In genomic region chr11:103230626-103231025, GRCm38 (mm10) we compare ENCODE assay signal across 31 mouse cellular contexts. TPM values are rescaled to one million over a fixed set of nuclear protein-coding genes. Genes with fewer than 3 reads are reported as not detected.
DNase-seq lines count a peak whose midpoint lies in the region; ATAC-seq and TF ChIP-seq lines count a peak whose summit lies in the region.
"Had no signal": no experiment of that assay in that cellular context is flagged by ENCODE, and none has a peak within 500 bp of the region (broad histone marks: within the 10 kb centered on the region; RNA-seq: fewer than 3 reads in every experiment).

No protein-coding gene starts in this region.

- DNase-seq in heart, postnatal 10 days = peak; percentile 55 to 59
- no peak for DNase-seq in heart, postnatal 25 days (ENCODE audit: low spot score)
- DNase-seq in ES-E14 (ENCODE audit: low read depth, low spot score) = no peak
- DNase-seq in gastrocnemius, postnatal 14 days = peak; percentile 75
- no peak for DNase-seq in liver, embryonic 11.5 days (ENCODE audit: low spot score)
- DNase-seq in spleen, adult 12 weeks (ENCODE audit: low spot score) = no peak
- no peak for DNase-seq in spleen, postnatal 14 days (ENCODE audit: low spot score in 2 of 2)
- DNase-seq: adrenal gland, adult 2 months; B cell, adult 2 months; cerebellum, adult 18-20 months; cerebellum, postnatal 25 days; kidney, adult 11 months; layer of hippocampus, adult 9-11 months; lung, embryonic 14.5 days; midbrain, embryonic 14.5 days; right cerebral cortex, postnatal 14 days; thymus, adult 18-20 months; thymus, postnatal 36 days had no signal

- no peaks in the 10 kb centered on the region for H3K27me3 ChIP-seq in liver, embryonic 11.5 days (replicated peaks; ENCODE audit: control insufficient read depth, insufficient read depth, low read length)
- H3K27me3 ChIP-seq: embryonic facial prominence, embryonic 13.5 days; hindbrain, embryonic 13.5 days; stomach, embryonic 15.5 days had no signal

- peaks cover 0 to 12% of the 10 kb centered on the region in 2 experiments; a peak in 1 of 4 replicates for H3K4me1 ChIP-seq in ES-E14 (ENCODE audit: control insufficient read depth in 2 of 2, insufficient read depth in 2 of 2, low read length in 2 of 2, poor library complexity in 1 of 2)
- 0 out of 2 replicates have a peak, but pooled peaks cover 2% of the 10 kb centered on the region for H3K4me1 ChIP-seq in liver, embryonic 11.5 days (replicated peaks; ENCODE audit: control insufficient read depth, insufficient read depth, low read length)
- H3K4me1 ChIP-seq: hindbrain, embryonic 13.5 days; stomach, embryonic 15.5 days had no signal

- H3K4me2 ChIP-seq in liver, embryonic 11.5 days = no peak overlapping the region
- H3K4me2 ChIP-seq: embryonic facial prominence, embryonic 13.5 days; hindbrain, embryonic 13.5 days; lung, embryonic 14.5 days; stomach, embryonic 15.5 days had no signal

- peak overlapping the region; percentile 41; the same call in 1 of the 2 replicates for H3K9ac ChIP-seq in ES-E14 (ENCODE audit: insufficient read depth, low read depth, low read length, poor library complexity, severe bottlenecking)
- H3K9ac ChIP-seq in liver, embryonic 11.5 days (ENCODE audit: low read depth, low read length) = no peak overlapping the region
- H3K9ac ChIP-seq: embryonic facial prominence, embryonic 13.5 days; hindbrain, embryonic 13.5 days; liver, embryonic 14.5 days; lung, embryonic 14.5 days; stomach, embryonic 15.5 days had no signal

- intact Hi-C loops in heart, postnatal 10 days (cut with DNase I) = no loop called here
- intact Hi-C loops in heart, postnatal 25 days (cut with DNase I) = loop anchor here (5.0 kb wide), 1 partner anchor 37 kb away; the partner anchor contains the start of gene Map3k14
- intact Hi-C loops in gastrocnemius, postnatal 14 days (cut with DNase I; ENCODE audit: low total_unique reads) = loop anchor here (5.0 kb wide), 2 partner anchors 42 to 92 kb away; no protein-coding TSS in a partner anchor

- in situ Hi-C loops in ES-E14 (cut with MboI; ENCODE audit: low sequenced_read_pairs in 2 of 2, unreplicated experiment in 2 of 2) = no loop called here

- no peak for ATAC-seq in liver, embryonic 11.5 days (replicated peaks; ENCODE audit: low FRiP score)
- ATAC-seq: forebrain, embryonic 14.5 days had no signal

- H3K9me3 ChIP-seq in ES-E14 (ENCODE audit: control insufficient read depth, insufficient read depth, low read depth, low read length) = no peaks in the 10 kb centered on the region
- H3K9me3 ChIP-seq in liver, embryonic 11.5 days (ENCODE audit: control insufficient read depth, low read length) = no peaks in the 10 kb centered on the region
- H3K9me3 ChIP-seq: embryonic facial prominence, embryonic 13.5 days; stomach, embryonic 15.5 days had no signal

- no peaks in the 10 kb centered on the region; the same call in 1 of the 2 replicates for H3K36me3 ChIP-seq in ES-E14 (ENCODE audit: control insufficient read depth, insufficient read depth, low read length, poor library complexity, severe bottlenecking)
- peaks cover 4% of the 10 kb centered on the region; the same call in 1 of the 2 replicates for H3K36me3 ChIP-seq in liver, embryonic 11.5 days (ENCODE audit: control insufficient read depth, insufficient read depth, low read length)

- peak overlapping the region; percentile 16 to 18; a peak in 1 of 4 replicates for H3K4me3 ChIP-seq in ES-E14 (ENCODE audit: insufficient read depth in 1 of 2, low read depth in 1 of 2, low read length in 2 of 2, poor library complexity in 1 of 2, severe bottlenecking in 1 of 2)
- H3K4me3 ChIP-seq in liver, embryonic 11.5 days (ENCODE audit: low read depth, low read length) = no peak overlapping the region
- H3K4me3 ChIP-seq: embryonic facial prominence, embryonic 13.5 days; erythroblast, embryonic 14.5 days; hindbrain, embryonic 13.5 days; megakaryocyte, embryonic 14.5 days; stomach, embryonic 15.5 days had no signal

- no peak overlapping the region for H3K27ac ChIP-seq in ES-E14 (ENCODE audit: insufficient read depth, low read depth, low read length, poor library complexity, severe bottlenecking)
- no peak overlapping the region for H3K27ac ChIP-seq in liver, embryonic 11.5 days (ENCODE audit: low read depth, low read length)
- H3K27ac ChIP-seq: embryonic facial prominence, embryonic 13.5 days; hindbrain, embryonic 13.5 days; liver, embryonic 14.5 days; stomach, embryonic 15.5 days had no signal

- WGBS in liver, embryonic 11.5 days = 85% methylated on average over 19 of the region's 19 CpGs

TF ChIP-seq in ES-E14, 5 proteins besides CTCF, POLR2A, EP300 and RAD21:
- no peak for TF ChIP-seq ZC3H11A (IDR thresholded peaks at IDR 0.05; ENCODE audit: borderline replicate concordance, low read depth, low read length)

RNA-seq across cellular contexts. Expression of gene Spata32, which starts 12.4 kb away (rescaled TPM):
- not detected for total RNA-seq in heart, postnatal 10 days (2021)
- total RNA-seq in heart, postnatal 25 days (2021) = not detected
- total RNA-seq in ES-E14 (2012; rRNA removed) = not detected in 2 replicates
- not detected for total RNA-seq in gastrocnemius, postnatal 14 days (2021)
- not detected in 2 replicates for polyA plus RNA-seq in liver, embryonic 11.5 days (2014; fragmentation: Nextera tagmentation; extraction: Ambion mirVana)
- total RNA-seq: adrenal gland, adult 2 months had no signal
- polyA plus RNA-seq: adrenal gland, adult 2 months; embryonic facial prominence, embryonic 13.5 days; erythroblast, embryonic 14.5 days; forebrain, embryonic 14.5 days; heart, embryonic 16.5 days; kidney, embryonic 16.5 days; large intestine, adult 2 months; limb, embryonic 14.5 days; liver, embryonic 14.5 days; lung, embryonic 14.5 days; neural tube, embryonic 11.5 days; stomach, embryonic 15.5 days had no signal

RNA-seq across cellular contexts. Expression of gene 1700023F06Rik, which starts 22.3 kb away (rescaled TPM):
- not detected for total RNA-seq in heart, postnatal 10 days (2021)
- total RNA-seq in heart, postnatal 25 days (2021) = not detected
- total RNA-seq in ES-E14 (2012; rRNA removed) = 0.26 TPM in 1 of 2 replicates, not detected in the other
- not detected for total RNA-seq in gastrocnemius, postnatal 14 days (2021)
- 0.15 TPM in 1 of 2 replicates, not detected in the other for polyA plus RNA-seq in liver, embryonic 11.5 days (2014; fragmentation: Nextera tagmentation; extraction: Ambion mirVana)
- total RNA-seq: granulocyte monocyte progenitor cell, adult 5-6 weeks had no signal
- polyA plus RNA-seq: erythroblast, embryonic 14.5 days; liver, embryonic 14.5 days; neural tube, embryonic 11.5 days had no signal

RNA-seq across cellular contexts. Expression of gene Map3k14, which starts 36.6 kb away (rescaled TPM):
- total RNA-seq in heart, postnatal 10 days (2021) = 1 to 10 TPM; 3.8 to 4.3 TPM
- total RNA-seq in heart, postnatal 25 days (2021) = 1 to 10 TPM; 2.7 to 2.9 TPM
- 4.5 and 5.3 TPM in 2 replicates for total RNA-seq in ES-E14 (2012; rRNA removed)
- 1 to 10 TPM; 2.2 to 2.3 TPM for total RNA-seq in gastrocnemius, postnatal 14 days (2021)
- 1.1 and 1.6 TPM in 2 replicates for polyA plus RNA-seq in liver, embryonic 11.5 days (2014; fragmentation: Nextera tagmentation; extraction: Ambion mirVana)

RNA-seq across cellular contexts. Expression of gene Fmnl1, which starts 59.7 kb away (rescaled TPM):
- 10 to 100 TPM; 14.4 to 15.6 TPM for total RNA-seq in heart, postnatal 10 days (2021)
- 10 to 100 TPM; 15.1 to 18.2 TPM for total RNA-seq in heart, postnatal 25 days (2021)
- 0.94 and 1.9 TPM in 2 replicates for total RNA-seq in ES-E14 (2012; rRNA removed)
- 1 to 10 TPM; 6.7 to 7.3 TPM for total RNA-seq in gastrocnemius, postnatal 14 days (2021)
- polyA plus RNA-seq in liver, embryonic 11.5 days (2014; fragmentation: Nextera tagmentation; extraction: Ambion mirVana) = 6.3 and 6.9 TPM in 2 replicates

Comparison
In these comparisons a context has a peak if more than half of its experiments do, and no peak if none do; other contexts are left out.
1. DNase-seq: peak in heart, postnatal 10 days (2 of 2) and gastrocnemius, postnatal 14 days (single experiment); none in heart, postnatal 25 days (single experiment), ES-E14 (single experiment), liver, embryonic 11.5 days (single experiment), spleen, adult 12 weeks (single experiment) and spleen, postnatal 14 days (0 of 2).